Mouse (Mus musculus) kidney, postnatal 0 days (tissue): ENCODE measurements around the gene Grin2d. TPM values are rescaled to one million over a fixed set of nuclear protein-coding genes. Genes with fewer than 3 reads are reported as not detected.
"Not testable (repeated sequence)": the region's sequence is repeated elsewhere in the genome, so short reads cannot be mapped to it uniquely, and the experiment has no call there.

Experiments used
- ATAC-seq: fragments of 200-750 bp; cut with Nextera tagmentation; replicated peaks from 2 replicates; pipeline ENCODE4 v1.8.0; 2017; ENCODE audit warnings: low read depth, moderate number of reproducible peaks, moderate TSS enrichment, moderate library complexity; ENCODE audit not compliant: low FRiP score
- DNase-seq: peaks from one replicate; pipeline ENCODE4 v3.0.0-alpha.2; 2016; ENCODE audit warnings: low spot score
- H3K27ac ChIP-seq: fragments of 300-500 bp; sonication (generic); 2 replicates; pipeline ENCODE4 v1.5.1; 2014; ENCODE audit warnings: mild to moderate bottlenecking
- H3K27me3 ChIP-seq: fragments of 300-500 bp; sonication (generic); 2 replicates; pipeline ENCODE4 v1.6.1; 2014; ENCODE audit warnings: low read length, mixed read lengths; ENCODE audit not compliant: insufficient read depth
- H3K36me3 ChIP-seq: fragments of 300-500 bp; sonication (generic); 2 replicates; pipeline ENCODE4 v1.6.1; 2014; ENCODE audit warnings: low read length, mixed read lengths; ENCODE audit not compliant: insufficient read depth
- H3K4me1 ChIP-seq: fragments of 300-500 bp; sonication (generic); replicated peaks from 2 replicates; pipeline ENCODE4 v1.6.1; 2014; ENCODE audit warnings: antibody characterized with exemption, low read length, mixed read lengths; ENCODE audit not compliant: insufficient read depth
- H3K4me2 ChIP-seq: fragments of 300-500 bp; sonication (generic); 2 replicates; pipeline ENCODE4 v1.6.1; 2014; ENCODE audit warnings: mild to moderate bottlenecking, low read length, moderate library complexity, mixed read lengths
- H3K4me3 ChIP-seq: fragments of 300-500 bp; sonication (generic); replicated peaks from 2 replicates; pipeline ENCODE4 v1.5.1; 2014; ENCODE audit warnings: low read depth, low read length
- H3K9ac ChIP-seq: fragments of 300-500 bp; sonication (generic); 2 replicates; pipeline ENCODE4 v1.6.1; 2014; ENCODE audit warnings: low read depth, low read length
- H3K9me3 ChIP-seq: fragments of 300-500 bp; sonication (generic); replicated peaks from 2 replicates; pipeline ENCODE4 v1.6.1; 2016; ENCODE audit warnings: low read length, inconsistent platforms, mixed read lengths
- CTCF ChIP-seq: IDR thresholded peaks from 2 replicates; pipeline ENCODE4 v1.5.1; 2016; ENCODE audit warnings: antibody characterized with exemption, low read depth, mild to moderate bottlenecking, moderate library complexity
- WGBS: fragments of 180-500 bp; shearing (Covaris S2); extraction: QIAGEN DNeasy Blood & Tissue Kit; methylation state at CpG from one replicate; pipeline ENCODE4 v1.1.7; 2014; 5-methylcytosine and 5-hydroxymethylcytosine counted together
- polyA plus RNA-seq: library from polyadenylated mRNA; unstranded; fragments of >200 nt; fragmentation: Nextera tagmentation; extraction: Ambion mirVana; gene quantifications from 2 replicates; pipeline ENCODE4 v1.2.1, GENCODE M21; 2015

The Grin2d gene
- polyA plus RNA-seq: 0.29 and 0.32 TPM in 2 replicates

- 89% methylated on average over 1 of the region's 1 CpGs for WGBS
- H3K27me3 ChIP-seq, ATAC-seq: not testable (repeated sequence)
Measured at GRCm38 (mm10) chr7:45878278-45878677, at the start of gene Grin2d. Gene Grin2d (minus strand): TSS chr7:45878378.

GRCm38 (mm10) chr7:45924429-45924816 is 46.2 kb upstream of the Grin2d start:
- H3K4me1 ChIP-seq: peaks cover 18% of the 10 kb centered on the region
- no peaks in the 10 kb centered on the region for H3K36me3 ChIP-seq
- H3K9me3 ChIP-seq: no peaks in the 10 kb centered on the region
- peak overlapping the region; percentile 39 for H3K4me3 ChIP-seq
- peak; percentile 72 for TF ChIP-seq CTCF
- DNase-seq (peak; percentile 61), ATAC-seq (no peak)
- peak overlapping the region; percentile 49 for H3K9ac ChIP-seq
- H3K27ac ChIP-seq: peak overlapping the region; percentile 90
- peak overlapping the region; percentile 56 for H3K4me2 ChIP-seq
- no peaks in the 10 kb centered on the region for H3K27me3 ChIP-seq
- 6% methylated on average over 14 of the region's 14 CpGs for WGBS

More at GRCm38 (mm10) chr7:45878278-45878677, at the start of gene Grin2d:
- H3K36me3 ChIP-seq: peaks cover 59% of the 10 kb centered on the region
- not testable (repeated sequence) for H3K9ac ChIP-seq, H3K4me1 ChIP-seq, H3K4me3 ChIP-seq, H3K27ac ChIP-seq, H3K9me3 ChIP-seq, DNase-seq, H3K4me2 ChIP-seq

- peak within 1 kb of the TSS; percentile 56 for H3K4me2 ChIP-seq
- ATAC-seq (peak; percentile 86), DNase-seq (peak; percentile 96)
- H3K36me3 ChIP-seq: no peaks in the 10 kb centered on the region
- H3K4me1 ChIP-seq: peaks cover 23% of the 10 kb centered on the region
- peak within 1 kb of the TSS; percentile 49 for H3K9ac ChIP-seq
- H3K27me3 ChIP-seq: no peaks in the 10 kb centered on the region
- peak within 1 kb of the TSS; percentile 39 for H3K4me3 ChIP-seq
- no peaks in the 10 kb centered on the region for H3K9me3 ChIP-seq
- no peak for TF ChIP-seq CTCF
- WGBS: 4% methylated on average over 24 of the region's 24 CpGs
- H3K27ac ChIP-seq: peak within 1 kb of the TSS; percentile 90
Measured at GRCm38 (mm10) chr7:45923762-45924428, 45.7 kb upstream of the Grin2d start, which contains the start of gene Ccdc114. Gene Ccdc114 (plus strand): TSS chr7:45924072.

GRCm38 (mm10) chr7:45922928-45923761 is 45.0 kb upstream of the Grin2d start:
- Histone ChIP-seq H3K27me3 (no peaks in the 10 kb centered on the region), H3K4me3 (peak overlapping the region; percentile 39), H3K9me3 (no peaks in the 10 kb centered on the region), H3K4me1 (peaks cover 23% of the 10 kb centered on the region), H3K4me2 (peak overlapping the region; percentile 56), H3K9ac (peak overlapping the region; percentile 42; the same call in 1 of the 2 replicates), H3K36me3 (no peaks in the 10 kb centered on the region), H3K27ac (peak overlapping the region; percentile 90)
- DNase-seq (peak; percentile 100), ATAC-seq (peak; percentile 94)
- WGBS: under 1% methylated on average over 37 of the region's 37 CpGs
- TF ChIP-seq CTCF: 0 out of 2 replicates have a peak, but pooled peaks have one; percentile 2

GRCm38 (mm10) chr7:45921950-45922600 is 43.9 kb upstream of the Grin2d start:
- no peaks in the 10 kb centered on the region for H3K27me3 ChIP-seq
- H3K4me2 ChIP-seq: 0 out of 2 replicates have a peak overlapping the region, but pooled peaks have one; percentile 56
- H3K36me3 ChIP-seq: no peaks in the 10 kb centered on the region
- no peaks in the 10 kb centered on the region for H3K9me3 ChIP-seq
- TF ChIP-seq CTCF: no peak
- no peak for DNase-seq
- no peak overlapping the region for H3K4me3 ChIP-seq
- H3K9ac ChIP-seq: no peak overlapping the region
- 75% methylated on average over 12 of the region's 12 CpGs for WGBS
- H3K27ac ChIP-seq: peak overlapping the region; percentile 90
- peaks cover 34% of the 10 kb centered on the region for H3K4me1 ChIP-seq
- ATAC-seq: no peak

- peak within 1 kb of the TSS; percentile 64 for H3K4me2 ChIP-seq
- ATAC-seq: no peak
- H3K27me3 ChIP-seq: no peaks in the 10 kb centered on the region
- peak within 1 kb of the TSS; percentile 49 for H3K4me3 ChIP-seq
- H3K4me1 ChIP-seq: peaks cover 41% of the 10 kb centered on the region
- WGBS: 17% methylated on average over 9 of the region's 9 CpGs
- H3K9me3 ChIP-seq: no peaks in the 10 kb centered on the region
- TF ChIP-seq CTCF: no peak
- no peaks in the 10 kb centered on the region for H3K36me3 ChIP-seq
- peak within 1 kb of the TSS; percentile 90 for H3K27ac ChIP-seq
- peak within 1 kb of the TSS; percentile 60 for H3K9ac ChIP-seq
- DNase-seq: peak; percentile 86
Measured at GRCm38 (mm10) chr7:45921242-45921621, 43.1 kb upstream of the Grin2d start, which contains the start of gene Emp3. Gene Emp3 (minus strand): TSS chr7:45921404.
